Mouse (Mus musculus): ENCODE measurements around the gene Adssl1. TPM values are rescaled to one million over a fixed set of nuclear protein-coding genes. Genes with fewer than 3 reads are reported as not detected.

Gene Adssl1
- polyA plus RNA-seq (2015; fragmentation: Nextera tagmentation; extraction: Ambion mirVana) = 273 and 281 TPM in 2 replicates

GRCm38 (mm10) chr12:112619686-112620353 is at the start of gene Adssl1:
Gene Adssl1 (plus strand): TSS chr12:112620045.

GRCm38 (mm10) chr12:112588426-112589256 is 31.2 kb upstream of the Adssl1 start, which contains the start of gene Inf2:
Gene Inf2 (plus strand): TSS chr12:112588784.

GRCm38 (mm10) chr12:112644180-112644854 is 24.5 kb downstream of the Adssl1 start, which contains the start of gene Siva1:
Gene Siva1 (plus strand): TSS chr12:112644679.

GRCm38 (mm10) chr12:112674132-112675011 is 54.5 kb downstream of the Adssl1 start, which contains the start of gene Akt1:
Gene Akt1 (minus strand): TSS chr12:112674884.

GRCm38 (mm10) chr12:112678555-112679026 is 58.7 kb downstream of the Adssl1 start, which contains the start of gene Zbtb42:
Gene Zbtb42 (plus strand): TSS chr12:112678828.

Small RNA genes within 50 kb of the gene (microRNA-seq; reads per million reads assigned to microRNA genes)
- 1.1 to 1.4 reads per million in 2 experiments for gene Mir6939

Other genes with a start within 250 kb of the Adssl1 start
- gene A530016L24Rik, start 130.6 kb upstream of the Adssl1 start, polyA plus RNA-seq (2015; fragmentation: Nextera tagmentation; extraction: Ambion mirVana) = 2.3 and 10.9 TPM in 2 replicates
- gene Tmem179, start 103.3 kb upstream of the Adssl1 start, polyA plus RNA-seq (2015; fragmentation: Nextera tagmentation; extraction: Ambion mirVana) = 0.40 and 0.68 TPM in 2 replicates
- gene Inf2, start 31.3 kb upstream of the Adssl1 start, polyA plus RNA-seq (2015; fragmentation: Nextera tagmentation; extraction: Ambion mirVana) = 3.1 and 3.5 TPM in 2 replicates
- 70.6 and 72.1 TPM in 2 replicates for gene Siva1, start 24.6 kb downstream of the Adssl1 start, polyA plus RNA-seq (2015; fragmentation: Nextera tagmentation; extraction: Ambion mirVana)
- 80.8 and 86.8 TPM in 2 replicates for gene Akt1, start 54.8 kb downstream of the Adssl1 start, polyA plus RNA-seq (2015; fragmentation: Nextera tagmentation; extraction: Ambion mirVana)
- gene Zbtb42, start 58.8 kb downstream of the Adssl1 start, polyA plus RNA-seq (2015; fragmentation: Nextera tagmentation; extraction: Ambion mirVana) = 3.2 and 3.6 TPM in 2 replicates
- gene Cep170b, start 100.4 kb downstream of the Adssl1 start, polyA plus RNA-seq (2015; fragmentation: Nextera tagmentation; extraction: Ambion mirVana) = 2.1 and 2.3 TPM in 2 replicates
- gene Pld4, start 140.6 kb downstream of the Adssl1 start, polyA plus RNA-seq (2015; fragmentation: Nextera tagmentation; extraction: Ambion mirVana) = 14.3 and 15.0 TPM in 2 replicates
- 3.0 and 4.7 TPM in 2 replicates for gene Ahnak2, start 182.6 kb downstream of the Adssl1 start, polyA plus RNA-seq (2015; fragmentation: Nextera tagmentation; extraction: Ambion mirVana)
- gene Clba1, start 188.9 kb downstream of the Adssl1 start, polyA plus RNA-seq (2015; fragmentation: Nextera tagmentation; extraction: Ambion mirVana) = 0.79 and 1.7 TPM in 2 replicates
- gene Cdca4, start 209.4 kb downstream of the Adssl1 start, polyA plus RNA-seq (2015; fragmentation: Nextera tagmentation; extraction: Ambion mirVana) = 18.6 and 22.2 TPM in 2 replicates
- 0.09 and 0.13 TPM in 2 replicates for gene Gpr132, start 248.2 kb downstream of the Adssl1 start, polyA plus RNA-seq (2015; fragmentation: Nextera tagmentation; extraction: Ambion mirVana)

All from skeletal muscle tissue, postnatal 0 days (tissue).